Mouse (Mus musculus) adrenal gland, adult 2 months (tissue): Measurements from ENCODE around the gene Inpp4b. TPM values are rescaled to one million over a fixed set of nuclear protein-coding genes. Genes with fewer than 3 reads are reported as not detected.

Experiments
- DNase-seq: peaks from one replicate; pipeline ENCODE4 v3.0.0; 2021
- polyA plus RNA-seq: library from polyadenylated mRNA; depleted of rRNA; stranded (reverse); fragments of >200 nt; gene quantifications from 2 replicates; pipeline ENCODE4 v1.2.3, GENCODE M21; 2012
- total RNA-seq, 2 experiments: library from RNA; stranded (reverse); gene quantifications; 2 replicates each; pipeline ENCODE4 v1.2.3; 2021

The Inpp4b gene
- total and polyA plus RNA-seq, 3 experiments, result 0.20 to 8.1 (median 6.4) TPM

GRCm38 (mm10) chr8:81844104-81844982, 502.0 kb downstream of the Inpp4b start:
- DNase-seq, result no peak

GRCm38 (mm10) chr8:81847929-81848328, 505.6 kb downstream of the Inpp4b start:
- no peak for DNase-seq

GRCm38 (mm10) chr8:81849976-81850375, 507.6 kb downstream of the Inpp4b start:
- no peak for DNase-seq

GRCm38 (mm10) chr8:81853184-81853583, 510.8 kb downstream of the Inpp4b start:
- DNase-seq, result no peak

GRCm38 (mm10) chr8:81854543-81854942, 512.2 kb downstream of the Inpp4b start:
- no peak for DNase-seq

GRCm38 (mm10) chr8:81855009-81855408, 512.7 kb downstream of the Inpp4b start:
- DNase-seq, result no peak

- no peak for DNase-seq
Measured at GRCm38 (mm10) chr8:81856120-81856519, 513.8 kb downstream of the Inpp4b start.

- no peak for DNase-seq
Measured at GRCm38 (mm10) chr8:81856608-81857007, 514.3 kb downstream of the Inpp4b start.

- DNase-seq, result no peak
Measured at GRCm38 (mm10) chr8:81858393-81858792, 516.0 kb downstream of the Inpp4b start.

GRCm38 (mm10) chr8:81859805-81860204, 517.4 kb downstream of the Inpp4b start:
- no peak for DNase-seq

- no peak for DNase-seq
Measured at GRCm38 (mm10) chr8:81861311-81861710, 519.0 kb downstream of the Inpp4b start.

- no peak for DNase-seq
Measured at GRCm38 (mm10) chr8:81862738-81863137, 520.4 kb downstream of the Inpp4b start.

- no peak for DNase-seq
Measured at GRCm38 (mm10) chr8:81864318-81864717, 522.0 kb downstream of the Inpp4b start.

GRCm38 (mm10) chr8:81865664-81866063, 523.3 kb downstream of the Inpp4b start:
- DNase-seq, result peak; percentile 31

GRCm38 (mm10) chr8:81867020-81867419, 524.7 kb downstream of the Inpp4b start:
- peak; percentile 64 for DNase-seq

GRCm38 (mm10) chr8:81870466-81870865, 528.1 kb downstream of the Inpp4b start:
- no peak for DNase-seq

GRCm38 (mm10) chr8:81880071-81880470, 537.7 kb downstream of the Inpp4b start:
- DNase-seq, result no peak

GRCm38 (mm10) chr8:81884195-81884594, 541.8 kb downstream of the Inpp4b start:
- DNase-seq, result no peak

- DNase-seq, result no peak
Measured at GRCm38 (mm10) chr8:81888843-81889242, 546.5 kb downstream of the Inpp4b start.

GRCm38 (mm10) chr8:81893292-81893691, 550.9 kb downstream of the Inpp4b start:
- no peak for DNase-seq

GRCm38 (mm10) chr8:81946812-81947211, 604.5 kb downstream of the Inpp4b start:
- DNase-seq, result no peak

GRCm38 (mm10) chr8:81953101-81953500, 610.7 kb downstream of the Inpp4b start:
- DNase-seq, result no peak

- DNase-seq, result no peak
Measured at GRCm38 (mm10) chr8:81985128-81985665, 642.8 kb downstream of the Inpp4b start.

- no peak for DNase-seq
Measured at GRCm38 (mm10) chr8:81992966-81993365, 650.6 kb downstream of the Inpp4b start.
